Mouse (Mus musculus): ENCODE results near the gene Lsamp. TPM values are rescaled to one million over a fixed set of nuclear protein-coding genes. Genes with fewer than 3 reads are reported as not detected.

Gene Lsamp
- polyA plus RNA-seq, 1 experiment, result 0.04 TPM

GRCm38 (mm10) chr16:40739015-40739414, 754.9 kb downstream of the Lsamp start:
- Histone ChIP-seq H3K27me3 (ENCODE audit: control insufficient read depth, insufficient read depth, low read length) (no peaks in the 10 kb centered on the region), H3K4me3 (ENCODE audit: extremely low read depth, insufficient read depth, insufficient read length) (no peak overlapping the region), H3K27ac (ENCODE audit: insufficient read depth, low read length) (no peak overlapping the region), H3K4me1 (ENCODE audit: control insufficient read depth, insufficient read depth, insufficient read length) (no peaks in the 10 kb centered on the region), H3K36me3 (ENCODE audit: control insufficient read depth, insufficient read depth, low read length) (no peaks in the 10 kb centered on the region)
- WGBS, result 39% methylated on average over 6 of the region's 6 CpGs
- no peak for DNase-seq (ENCODE audit: low read depth in 1 of 2, low spot score in 2 of 2)
- TF ChIP-seq CTCF (IDR thresholded peaks at IDR 0.05; ENCODE audit: extremely low read depth, insufficient read depth, insufficient read length, insufficient replicate concordance), result no peak

- Histone ChIP-seq H3K4me1 (ENCODE audit: control insufficient read depth, insufficient read depth, insufficient read length) (no peaks in the 10 kb centered on the region), H3K27me3 (ENCODE audit: control insufficient read depth, insufficient read depth, low read length) (no peaks in the 10 kb centered on the region), H3K36me3 (ENCODE audit: control insufficient read depth, insufficient read depth, low read length) (no peaks in the 10 kb centered on the region), H3K4me3 (ENCODE audit: extremely low read depth, insufficient read depth, insufficient read length) (no peak overlapping the region), H3K27ac (ENCODE audit: insufficient read depth, low read length) (no peak overlapping the region)
- no peak for TF ChIP-seq POLR2A (IDR thresholded peaks at IDR 0.05; ENCODE audit: low read depth, low read length)
- TF ChIP-seq CTCF (IDR thresholded peaks at IDR 0.05; ENCODE audit: extremely low read depth, insufficient read depth, insufficient read length, insufficient replicate concordance), result no peak
- 88% methylated on average over 6 of the region's 6 CpGs for WGBS
- no peak for DNase-seq (ENCODE audit: low read depth in 1 of 2, low spot score in 2 of 2)
These were observed 755.6 kb downstream of the Lsamp start for GRCm38 (mm10) chr16:40739771-40740170.

- Histone ChIP-seq H3K27me3 (ENCODE audit: control insufficient read depth, insufficient read depth, low read length) (no peaks in the 10 kb centered on the region), H3K36me3 (ENCODE audit: control insufficient read depth, insufficient read depth, low read length) (no peaks in the 10 kb centered on the region), H3K4me1 (ENCODE audit: control insufficient read depth, insufficient read depth, insufficient read length) (no peaks in the 10 kb centered on the region), H3K27ac (ENCODE audit: insufficient read depth, low read length) (no peak overlapping the region), H3K4me3 (ENCODE audit: extremely low read depth, insufficient read depth, insufficient read length) (no peak overlapping the region)
- no peak for DNase-seq (ENCODE audit: low read depth in 1 of 2, low spot score in 2 of 2)
- 85% methylated on average over 8 of the region's 8 CpGs for WGBS
- TF ChIP-seq POLR2A (IDR thresholded peaks at IDR 0.05; ENCODE audit: low read depth, low read length) (no peak), CTCF (IDR thresholded peaks at IDR 0.05; ENCODE audit: extremely low read depth, insufficient read depth, insufficient read length, insufficient replicate concordance) (no peak)
These were observed 756.1 kb downstream of the Lsamp start for GRCm38 (mm10) chr16:40740273-40740672.

GRCm38 (mm10) chr16:40827191-40827590, 843.0 kb downstream of the Lsamp start:
- no peak for TF ChIP-seq CTCF (IDR thresholded peaks at IDR 0.05; ENCODE audit: extremely low read depth, insufficient read depth, insufficient read length, insufficient replicate concordance)
- no peak for TF ChIP-seq POLR2A (IDR thresholded peaks at IDR 0.05; ENCODE audit: low read depth, low read length)
- H3K27me3 ChIP-seq (ENCODE audit: control insufficient read depth, insufficient read depth, low read length), result no peaks in the 10 kb centered on the region
- H3K27ac ChIP-seq (ENCODE audit: insufficient read depth, low read length), result no peak overlapping the region
- H3K4me1 ChIP-seq (ENCODE audit: control insufficient read depth, insufficient read depth, insufficient read length), result no peaks in the 10 kb centered on the region
- DNase-seq (ENCODE audit: low read depth in 1 of 2, low spot score in 2 of 2), result no peak
- H3K4me3 ChIP-seq (ENCODE audit: extremely low read depth, insufficient read depth, insufficient read length), result no peak overlapping the region
- WGBS, result 64% methylated on average over 1 of the region's 1 CpGs
- no peaks in the 10 kb centered on the region for H3K36me3 ChIP-seq (ENCODE audit: control insufficient read depth, insufficient read depth, low read length)

GRCm38 (mm10) chr16:40831536-40831935, 847.4 kb downstream of the Lsamp start:
- H3K27ac ChIP-seq (ENCODE audit: insufficient read depth, low read length), result no peak overlapping the region
- H3K4me3 ChIP-seq (ENCODE audit: extremely low read depth, insufficient read depth, insufficient read length), result no peak overlapping the region
- no peak for TF ChIP-seq CTCF (IDR thresholded peaks at IDR 0.05; ENCODE audit: extremely low read depth, insufficient read depth, insufficient read length, insufficient replicate concordance)
- TF ChIP-seq POLR2A (IDR thresholded peaks at IDR 0.05; ENCODE audit: low read depth, low read length), result no peak
- no peak for DNase-seq (ENCODE audit: low read depth in 1 of 2, low spot score in 2 of 2)
- no peaks in the 10 kb centered on the region for H3K36me3 ChIP-seq (ENCODE audit: control insufficient read depth, insufficient read depth, low read length)
- no peaks in the 10 kb centered on the region for H3K4me1 ChIP-seq (ENCODE audit: control insufficient read depth, insufficient read depth, insufficient read length)
- H3K27me3 ChIP-seq (ENCODE audit: control insufficient read depth, insufficient read depth, low read length), result no peaks in the 10 kb centered on the region

- DNase-seq (ENCODE audit: low read depth in 1 of 2, low spot score in 2 of 2), result no peak
- H3K36me3 ChIP-seq (ENCODE audit: control insufficient read depth, insufficient read depth, low read length), result no peaks in the 10 kb centered on the region
- no peaks in the 10 kb centered on the region for H3K4me1 ChIP-seq (ENCODE audit: control insufficient read depth, insufficient read depth, insufficient read length)
- WGBS, result 81% methylated on average over 1 of the region's 1 CpGs
- TF ChIP-seq CTCF (IDR thresholded peaks at IDR 0.05; ENCODE audit: extremely low read depth, insufficient read depth, insufficient read length, insufficient replicate concordance) (no peak), POLR2A (IDR thresholded peaks at IDR 0.05; ENCODE audit: low read depth, low read length) (no peak)
- H3K27ac ChIP-seq (ENCODE audit: insufficient read depth, low read length), result no peak overlapping the region
- no peaks in the 10 kb centered on the region for H3K27me3 ChIP-seq (ENCODE audit: control insufficient read depth, insufficient read depth, low read length)
- H3K4me3 ChIP-seq (ENCODE audit: extremely low read depth, insufficient read depth, insufficient read length), result no peak overlapping the region
These were observed 857.6 kb downstream of the Lsamp start for GRCm38 (mm10) chr16:40841765-40842164.

GRCm38 (mm10) chr16:40866733-40867132, 882.6 kb downstream of the Lsamp start:
- Histone ChIP-seq H3K4me1 (ENCODE audit: control insufficient read depth, insufficient read depth, insufficient read length) (no peaks in the 10 kb centered on the region), H3K27ac (ENCODE audit: insufficient read depth, low read length) (no peak overlapping the region), H3K4me3 (ENCODE audit: extremely low read depth, insufficient read depth, insufficient read length) (no peak overlapping the region), H3K27me3 (ENCODE audit: control insufficient read depth, insufficient read depth, low read length) (no peaks in the 10 kb centered on the region), H3K36me3 (ENCODE audit: control insufficient read depth, insufficient read depth, low read length) (no peaks in the 10 kb centered on the region)
- TF ChIP-seq POLR2A (IDR thresholded peaks at IDR 0.05; ENCODE audit: low read depth, low read length) (no peak), CTCF (IDR thresholded peaks at IDR 0.05; ENCODE audit: extremely low read depth, insufficient read depth, insufficient read length, insufficient replicate concordance) (no peak)
- no peak for DNase-seq (ENCODE audit: low read depth in 1 of 2, low spot score in 2 of 2)
